Mouse (Mus musculus) stomach, embryonic 16.5 days (tissue): Measurements from ENCODE around the gene Ctnnal1. TPM values are rescaled to one million over a fixed set of nuclear protein-coding genes. Genes with fewer than 3 reads are reported as not detected.

ENCODE experiments used
- ATAC-seq: fragments of 200-750 bp; cut with Nextera tagmentation; 2 replicates; pipeline ENCODE4 v1.8.0; 2017; ENCODE audit warnings: moderate number of reproducible peaks, moderate TSS enrichment; ENCODE audit not compliant: insufficient read depth, low FRiP score
- H3K27ac ChIP-seq: fragments of 300-500 bp; sonication (generic); 2 replicates; pipeline ENCODE4 v1.5.1; 2014; ENCODE audit warnings: low read length
- H3K27me3 ChIP-seq: fragments of 300-500 bp; sonication (generic); 2 replicates; pipeline ENCODE4 v1.6.1; 2014; ENCODE audit warnings: low read length, control low read depth, mixed read lengths; ENCODE audit not compliant: control insufficient read depth, insufficient read depth
- H3K36me3 ChIP-seq: fragments of 300-500 bp; sonication (generic); 2 replicates; pipeline ENCODE4 v1.6.1; 2014; ENCODE audit warnings: low read length; ENCODE audit not compliant: control insufficient read depth, insufficient read depth
- H3K4me1 ChIP-seq: fragments of 300-500 bp; sonication (generic); 2 replicates; pipeline ENCODE4 v1.6.1; 2014; ENCODE audit warnings: low read length, control low read depth, mixed read lengths; ENCODE audit not compliant: control insufficient read depth, insufficient read depth
- H3K4me2 ChIP-seq: fragments of 300-500 bp; sonication (generic); 2 replicates; pipeline ENCODE4 v1.6.1; 2014; ENCODE audit warnings: low read depth, low read length, mixed read lengths
- H3K4me3 ChIP-seq: fragments of 300-500 bp; sonication (generic); replicated peaks from 2 replicates; pipeline ENCODE4 v1.5.1; 2014; ENCODE audit warnings: mild to moderate bottlenecking, low read length
- H3K9ac ChIP-seq: fragments of 300-500 bp; sonication (generic); 2 replicates; pipeline ENCODE4 v1.6.1; 2014; ENCODE audit warnings: low read length
- H3K9me3 ChIP-seq: fragments of 300-500 bp; sonication (generic); replicated peaks from 2 replicates; pipeline ENCODE4 v1.6.1; 2016; ENCODE audit warnings: low read length, control low read depth; ENCODE audit not compliant: control insufficient read depth
- WGBS: fragments of 180-500 bp; shearing (Covaris S2); extraction: QIAGEN DNeasy Blood & Tissue Kit; methylation state at CpG from one replicate; pipeline ENCODE4 v1.1.7; 2014; 5-methylcytosine and 5-hydroxymethylcytosine counted together
- polyA plus RNA-seq: library from polyadenylated mRNA; unstranded; fragments of >200 nt; fragmentation: Nextera tagmentation; extraction: Ambion mirVana; gene quantifications from 2 replicates; pipeline ENCODE4 v1.2.1, GENCODE M21; 2015

Ctnnal1 gene
- polyA plus RNA-seq, 1 experiment from 2014 or later, result 17.5 TPM

- WGBS, result 91% methylated on average over 6 of the region's 6 CpGs
- Histone ChIP-seq H3K27ac (no peak overlapping the region), H3K4me1 (peaks cover 6% of the 10 kb centered on the region; the same call in 1 of the 2 replicates), H3K9me3 (peaks cover 4% of the 10 kb centered on the region), H3K4me3 (no peak overlapping the region), H3K27me3 (no peaks in the 10 kb centered on the region), H3K9ac (no peak overlapping the region), H3K4me2 (no peak overlapping the region), H3K36me3 (no peaks in the 10 kb centered on the region)
- no peak for ATAC-seq
These were observed 16.9 kb downstream of the Ctnnal1 start for GRCm38 (mm10) chr4:56848044-56848443.

GRCm38 (mm10) chr4:56847400-56847799 lies 17.6 kb downstream of the Ctnnal1 start:
- Histone ChIP-seq H3K4me2 (no peak overlapping the region), H3K4me1 (peaks cover 6% of the 10 kb centered on the region; the same call in 1 of the 2 replicates), H3K9ac (no peak overlapping the region), H3K36me3 (no peaks in the 10 kb centered on the region), H3K9me3 (peaks cover 4% of the 10 kb centered on the region), H3K4me3 (no peak overlapping the region), H3K27ac (no peak overlapping the region), H3K27me3 (no peaks in the 10 kb centered on the region)
- 95% methylated on average over 3 of the region's 3 CpGs for WGBS
- no peak for ATAC-seq

- Histone ChIP-seq H3K9me3 (peaks cover 4% of the 10 kb centered on the region), H3K36me3 (no peaks in the 10 kb centered on the region), H3K4me3 (no peak overlapping the region), H3K4me1 (peaks cover 5% of the 10 kb centered on the region; the same call in 1 of the 2 replicates), H3K4me2 (no peak overlapping the region), H3K27me3 (no peaks in the 10 kb centered on the region), H3K27ac (no peak overlapping the region), H3K9ac (no peak overlapping the region)
- ATAC-seq, result no peak
- WGBS, result 67% methylated on average over 12 of the region's 12 CpGs
These were observed 19.0 kb downstream of the Ctnnal1 start for GRCm38 (mm10) chr4:56845896-56846533.

GRCm38 (mm10) chr4:56844911-56845310 lies 20.1 kb downstream of the Ctnnal1 start:
- no peak overlapping the region for H3K4me3 ChIP-seq
- H3K4me1 ChIP-seq, result no peaks in the 10 kb centered on the region
- no peak overlapping the region for H3K4me2 ChIP-seq
- no peaks in the 10 kb centered on the region for H3K36me3 ChIP-seq
- H3K27ac ChIP-seq, result no peak overlapping the region
- H3K9me3 ChIP-seq, result peaks cover 4% of the 10 kb centered on the region
- no peak for ATAC-seq
- H3K27me3 ChIP-seq, result no peaks in the 10 kb centered on the region
- WGBS, result 86% methylated on average over 4 of the region's 4 CpGs
- H3K9ac ChIP-seq, result no peak overlapping the region

GRCm38 (mm10) chr4:56843963-56844362 lies 21.0 kb downstream of the Ctnnal1 start:
- 87% methylated on average over 2 of the region's 2 CpGs for WGBS
- Histone ChIP-seq H3K4me1 (no peaks in the 10 kb centered on the region), H3K9me3 (peaks cover 4% of the 10 kb centered on the region), H3K9ac (no peak overlapping the region), H3K36me3 (no peaks in the 10 kb centered on the region), H3K27me3 (no peaks in the 10 kb centered on the region), H3K4me2 (no peak overlapping the region), H3K4me3 (no peak overlapping the region), H3K27ac (no peak overlapping the region)
- no peak for ATAC-seq

- no peaks in the 10 kb centered on the region for H3K36me3 ChIP-seq
- no peaks in the 10 kb centered on the region for H3K4me1 ChIP-seq
- WGBS, result 75% methylated on average over 7 of the region's 7 CpGs
- H3K9ac ChIP-seq, result no peak overlapping the region
- H3K9me3 ChIP-seq, result peaks cover 4% of the 10 kb centered on the region
- no peaks in the 10 kb centered on the region for H3K27me3 ChIP-seq
- no peak overlapping the region for H3K4me2 ChIP-seq
- ATAC-seq, result no peak
- H3K4me3 ChIP-seq, result no peak overlapping the region
- no peak overlapping the region for H3K27ac ChIP-seq
These were observed 22.5 kb downstream of the Ctnnal1 start for GRCm38 (mm10) chr4:56842501-56842900.

GRCm38 (mm10) chr4:56840297-56840696 lies 24.7 kb downstream of the Ctnnal1 start:
- Histone ChIP-seq H3K27me3 (no peaks in the 10 kb centered on the region), H3K4me2 (no peak overlapping the region), H3K36me3 (no peaks in the 10 kb centered on the region), H3K4me1 (no peaks in the 10 kb centered on the region), H3K4me3 (no peak overlapping the region), H3K9ac (no peak overlapping the region), H3K9me3 (peaks cover 4% of the 10 kb centered on the region), H3K27ac (no peak overlapping the region)
- WGBS, result 52% methylated on average over 3 of the region's 3 CpGs
- no peak for ATAC-seq

- H3K4me2 ChIP-seq, result no peak overlapping the region
- ATAC-seq, result no peak
- H3K4me1 ChIP-seq, result no peaks in the 10 kb centered on the region
- H3K9me3 ChIP-seq, result no peaks in the 10 kb centered on the region
- 73% methylated on average over 6 of the region's 6 CpGs for WGBS
- H3K36me3 ChIP-seq, result no peaks in the 10 kb centered on the region
- H3K27ac ChIP-seq, result no peak overlapping the region
- H3K4me3 ChIP-seq, result no peak overlapping the region
- no peak overlapping the region for H3K9ac ChIP-seq
- no peaks in the 10 kb centered on the region for H3K27me3 ChIP-seq
These were observed 27.3 kb downstream of the Ctnnal1 start for GRCm38 (mm10) chr4:56837661-56838060.

- H3K4me2 ChIP-seq, result no peak overlapping the region
- H3K27me3 ChIP-seq, result no peaks in the 10 kb centered on the region
- no peak overlapping the region for H3K27ac ChIP-seq
- H3K36me3 ChIP-seq, result no peaks in the 10 kb centered on the region
- H3K4me3 ChIP-seq, result no peak overlapping the region
- 86% methylated on average over 7 of the region's 7 CpGs for WGBS
- H3K4me1 ChIP-seq, result no peaks in the 10 kb centered on the region
- no peak overlapping the region for H3K9ac ChIP-seq
- ATAC-seq, result no peak
- no peaks in the 10 kb centered on the region for H3K9me3 ChIP-seq
These were observed 33.0 kb downstream of the Ctnnal1 start for GRCm38 (mm10) chr4:56831998-56832397.
